Mouse (Mus musculus) CH12.LX (cell line): ENCODE measurements around the gene Cyp2d11.

Experiments
- CTCF ChIP-seq, 2 experiments: IDR thresholded peaks in 1 of 2; conservative IDR thresholded peaks in 1 of 2; 2 replicates each; pipeline ENCODE4 v1.5.1; 2011 to 2012; ENCODE audit warnings: low read depth in 2 of 2, low read length in 2 of 2, improper control_type of control experiment in 1 of 2, inconsistent platforms in 1 of 2, mild to moderate bottlenecking in 1 of 2, moderate library complexity in 1 of 2
- MAZ ChIP-seq: IDR thresholded peaks from 2 replicates; pipeline ENCODE4 v1.6.1; 2012; ENCODE audit warnings: low read depth, mild to moderate bottlenecking, inconsistent platforms, low read length, improper control_type of control experiment, moderate library complexity
- NRF1 ChIP-seq: IDR thresholded peaks from 2 replicates; pipeline ENCODE4 v1.6.1; 2014; ENCODE audit warnings: low read depth, mild to moderate bottlenecking, inconsistent platforms, low read length, improper control_type of control experiment, moderate library complexity
- POLR2A ChIP-seq: IDR thresholded peaks from 2 replicates; pipeline ENCODE4 v1.6.1; 2011; ENCODE audit warnings: low read depth, mild to moderate bottlenecking, improper control_type of control experiment, low read length
- TBP ChIP-seq: conservative IDR thresholded peaks from 2 replicates; pipeline ENCODE4 v1.6.1; 2011; ENCODE audit warnings: low read depth, low read length, improper control_type of control experiment
- TCF12 ChIP-seq: IDR thresholded peaks from 2 replicates; pipeline ENCODE4 v1.6.1; 2014; ENCODE audit warnings: low read depth, mild to moderate bottlenecking, inconsistent platforms, low read length, improper control_type of control experiment

DNA sequence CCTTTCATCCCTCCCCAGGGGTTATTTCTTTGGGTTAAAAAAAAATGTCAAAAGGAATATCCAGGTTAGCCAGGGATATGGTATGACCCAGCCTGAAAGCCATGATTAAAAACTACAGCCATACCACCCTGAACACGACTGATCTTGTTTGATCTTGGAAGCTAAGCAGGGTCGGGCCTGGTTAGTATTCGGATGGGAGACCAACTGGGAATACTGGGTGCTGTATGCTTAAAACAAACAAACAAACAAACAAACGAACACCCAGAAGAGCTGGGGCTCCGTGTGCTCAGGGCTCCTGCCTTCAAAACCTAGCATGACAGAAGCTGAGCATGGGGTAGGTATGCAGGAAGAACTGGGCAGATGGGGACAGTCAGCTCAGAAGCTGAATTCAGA is 51.3 kb downstream of the Cyp2d11 start:
- TF ChIP-seq TBP (0 out of 2 replicates have a peak, but pooled peaks have one; percentile 29), CTCF (conservative IDR thresholded peaks at IDR 0.05 in 1 of 2, IDR thresholded peaks at IDR 0.05 in 1 of 2; ENCODE audit: low read depth in 2 of 2, low read length in 2 of 2) (no peak), MAZ (no peak), POLR2A (no peak), TCF12 (no peak), NRF1 (no peak)
